Mouse (Mus musculus) ES-Bruce4 (cell line): ENCODE results near the gene Use1.

ENCODE experiments used
- CTCF ChIP-seq: IDR thresholded peaks from one replicate; pipeline ENCODE4 v1.8.1; 2011; ENCODE audit warnings: low read depth, low read length
- POLR2A ChIP-seq: IDR thresholded peaks from one replicate; pipeline ENCODE4 v1.8.1; 2011; ENCODE audit warnings: low read length; ENCODE audit not compliant: insufficient read depth

DNA sequence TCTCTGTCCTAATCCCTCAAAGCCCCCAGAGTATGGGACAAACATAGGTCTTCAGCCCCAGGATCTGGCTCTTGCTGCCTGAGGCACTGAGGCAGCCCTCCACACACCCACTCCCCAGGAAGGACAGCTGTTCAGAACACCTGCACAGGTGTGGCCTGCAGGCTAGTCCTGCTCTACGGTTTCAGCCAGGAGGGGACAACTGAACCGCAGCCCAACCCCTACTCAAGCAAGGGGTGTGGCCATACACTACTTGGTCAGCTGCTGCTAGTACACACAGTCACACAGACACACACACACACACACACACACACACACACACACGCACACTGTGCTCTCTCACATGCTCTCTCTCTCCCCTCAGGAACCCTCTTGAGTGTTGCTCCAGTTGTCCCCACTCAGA lies 17.2 kb downstream of the Use1 start:
- TF ChIP-seq CTCF = no peak
- TF ChIP-seq POLR2A = no peak
